Mouse (Mus musculus) forebrain, embryonic 13.5 days (tissue): ENCODE data around the gene B630019K06Rik. TPM values are rescaled to one million over a fixed set of nuclear protein-coding genes. Genes with fewer than 3 reads are reported as not detected.

Experiments used
- ATAC-seq: fragments of 200-750 bp; cut with Nextera tagmentation; 2 replicates; pipeline ENCODE4 v1.8.0; 2017
- H3K27ac ChIP-seq: fragments of 300-500 bp; sonication (generic); 2 replicates; pipeline ENCODE4 v1.5.1; 2015; ENCODE audit warnings: inconsistent platforms, mild to moderate bottlenecking, moderate library complexity
- H3K27me3 ChIP-seq: fragments of 300-500 bp; sonication (generic); 2 replicates; pipeline ENCODE4 v1.6.1; 2015; ENCODE audit warnings: mild to moderate bottlenecking, inconsistent platforms
- H3K36me3 ChIP-seq: fragments of 300-500 bp; sonication (generic); 2 replicates; pipeline ENCODE4 v1.6.1; 2015; ENCODE audit warnings: mild to moderate bottlenecking, inconsistent platforms; ENCODE audit not compliant: poor library complexity, severe bottlenecking
- H3K4me1 ChIP-seq: fragments of 300-500 bp; sonication (generic); 2 replicates; pipeline ENCODE4 v1.6.1; 2015; ENCODE audit warnings: inconsistent platforms
- H3K4me2 ChIP-seq: fragments of 300-500 bp; sonication (generic); 2 replicates; pipeline ENCODE4 v1.6.1; 2015; ENCODE audit warnings: inconsistent platforms, mild to moderate bottlenecking, moderate library complexity
- H3K4me3 ChIP-seq: fragments of 300-500 bp; sonication (generic); 2 replicates; pipeline ENCODE4 v1.5.1; 2015; ENCODE audit warnings: mild to moderate bottlenecking, inconsistent platforms
- H3K9ac ChIP-seq: fragments of 300-500 bp; sonication (generic); 2 replicates; pipeline ENCODE4 v1.6.1; 2015; ENCODE audit warnings: mild to moderate bottlenecking, inconsistent platforms
- H3K9me3 ChIP-seq: fragments of 300-500 bp; sonication (generic); replicated peaks from 2 replicates; pipeline ENCODE4 v1.6.1; 2016; ENCODE audit warnings: inconsistent platforms
- WGBS: fragments of 180-500 bp; shearing (Covaris S2); methylation state at CpG from one replicate; pipeline ENCODE4 v1.1.7; 2015; 5-methylcytosine and 5-hydroxymethylcytosine counted together
- polyA plus RNA-seq: library from polyadenylated mRNA; unstranded; fragments of >200 nt; fragmentation: Nextera tagmentation; extraction: Ambion mirVana; gene quantifications from 2 replicates; pipeline ENCODE4 v1.2.1, GENCODE M21; 2015

Gene B630019K06Rik
- polyA plus RNA-seq, 1 experiment from 2014 or later: 8.0 TPM

DNA sequence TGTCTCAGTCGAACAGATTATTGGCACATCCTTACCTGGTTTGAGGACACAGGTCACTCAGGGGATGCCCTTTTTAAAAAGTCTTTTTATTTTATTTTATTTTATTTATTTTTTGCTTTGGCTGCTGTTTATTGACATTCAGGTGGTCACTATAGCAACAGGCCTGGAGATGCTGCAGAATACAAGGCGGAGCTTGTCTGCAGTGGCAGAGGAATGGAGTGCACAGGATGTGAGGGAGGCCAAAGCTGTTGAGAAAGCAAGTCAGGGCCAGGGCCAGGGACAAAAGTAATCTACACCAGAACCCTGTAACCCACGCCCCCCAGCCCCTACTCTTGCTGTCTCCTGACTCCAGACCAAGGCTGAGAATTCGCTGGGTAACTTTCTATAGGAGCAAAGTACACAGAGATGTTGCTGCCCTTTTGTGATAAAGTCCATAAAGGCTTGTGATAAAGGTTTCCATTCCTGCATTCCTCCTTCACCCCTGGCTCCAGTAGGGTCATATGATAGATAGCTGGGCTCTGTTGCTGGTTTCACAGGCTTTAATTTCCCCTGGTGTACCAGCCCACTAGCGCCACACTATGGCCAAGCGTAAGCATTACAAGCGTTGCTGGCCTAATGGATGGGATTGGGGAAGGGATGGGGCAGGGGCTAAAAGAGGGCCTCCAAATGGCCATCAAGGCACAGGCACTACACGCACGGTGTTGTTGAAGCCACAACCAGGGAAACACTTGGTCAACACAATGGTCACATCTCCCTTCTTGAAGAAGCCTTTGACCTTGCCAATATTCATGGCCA, 29.8 kb downstream of the B630019K06Rik start:
- no peak overlapping the region for H3K4me3 ChIP-seq
- H3K9me3 ChIP-seq: no peaks in the 10 kb centered on the region
- no peaks in the 10 kb centered on the region for H3K36me3 ChIP-seq
- WGBS: 55% methylated on average over 9 of the region's 9 CpGs
- H3K27me3 ChIP-seq: no peaks in the 10 kb centered on the region
- ATAC-seq: no peak
- no peak overlapping the region for H3K9ac ChIP-seq
- H3K4me1 ChIP-seq: no peaks in the 10 kb centered on the region
- no peak overlapping the region for H3K4me2 ChIP-seq
- H3K27ac ChIP-seq: no peak overlapping the region

DNA sequence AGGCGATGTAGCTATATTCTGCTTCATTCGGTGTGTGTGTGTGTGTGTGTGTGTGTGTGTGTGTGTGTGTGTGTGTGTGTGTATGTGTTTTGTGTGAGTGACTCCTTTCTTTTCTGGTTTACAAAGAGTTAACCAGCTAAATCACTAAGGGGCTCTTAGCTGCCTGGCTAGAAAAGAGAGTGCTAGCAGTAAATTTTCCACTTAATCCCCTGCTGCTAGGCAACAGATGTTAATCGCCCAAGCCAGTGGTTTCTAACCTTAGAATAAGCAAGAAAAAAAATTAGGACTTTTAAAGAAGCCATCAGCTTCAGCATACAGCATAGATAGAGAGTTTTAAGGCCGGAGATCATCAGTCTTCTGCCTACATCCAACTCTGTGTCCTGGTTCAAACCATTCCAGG, 35.1 kb downstream of the B630019K06Rik start:
- Histone ChIP-seq H3K36me3 (no peaks in the 10 kb centered on the region), H3K9ac (no peak overlapping the region), H3K9me3 (no peaks in the 10 kb centered on the region), H3K27me3 (no peaks in the 10 kb centered on the region), H3K4me3 (no peak overlapping the region), H3K4me1 (no peaks in the 10 kb centered on the region), H3K4me2 (no peak overlapping the region), H3K27ac (no peak overlapping the region)
- no peak for ATAC-seq
- WGBS: 16% methylated on average over 4 of the region's 4 CpGs

DNA sequence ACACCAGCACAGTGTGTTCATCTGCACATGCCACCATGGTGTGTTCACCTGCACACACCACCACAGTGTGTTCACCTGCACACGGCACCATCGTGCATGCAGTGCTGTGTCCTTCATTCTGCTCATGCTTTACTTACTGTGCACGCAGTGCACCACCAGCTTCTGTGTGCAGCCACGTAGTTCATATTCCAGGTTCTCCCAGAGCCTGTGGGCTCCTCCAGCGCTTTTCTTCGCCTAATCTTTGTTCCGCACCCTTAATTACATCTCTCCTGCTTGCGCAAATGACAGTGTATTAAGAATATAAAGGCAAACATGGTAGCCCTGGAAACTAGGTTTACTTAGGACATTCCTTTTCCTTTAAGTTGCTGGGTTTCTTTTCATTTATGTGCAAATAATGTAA, 51.9 kb downstream of the B630019K06Rik start:
- no peak for ATAC-seq
- Histone ChIP-seq H3K36me3 (no peaks in the 10 kb centered on the region), H3K27ac (no peak overlapping the region), H3K4me3 (no peak overlapping the region), H3K27me3 (no peaks in the 10 kb centered on the region), H3K4me1 (no peaks in the 10 kb centered on the region), H3K9me3 (no peaks in the 10 kb centered on the region), H3K9ac (no peak overlapping the region), H3K4me2 (no peak overlapping the region)
- WGBS: 74% methylated on average over 8 of the region's 8 CpGs

Other genes with a start within 250 kb of the B630019K06Rik start
- gene Ssxb8, start 201.5 kb upstream of the B630019K06Rik start, polyA plus RNA-seq: not detected in 2 replicates
- not detected in 2 replicates for gene Ssx9, start 143.9 kb upstream of the B630019K06Rik start, polyA plus RNA-seq
- gene Ssxb5, start 88.7 kb upstream of the B630019K06Rik start, polyA plus RNA-seq: not detected in 2 replicates
- not detected in 2 replicates for gene Gm6592, start 48.4 kb upstream of the B630019K06Rik start, polyA plus RNA-seq
- gene Gm5751, start 18.1 kb upstream of the B630019K06Rik start, polyA plus RNA-seq: not detected in 2 replicates
- not detected in 2 replicates for gene Fthl17b, start 70.6 kb downstream of the B630019K06Rik start, polyA plus RNA-seq
- gene Fthl17c, start 84.2 kb downstream of the B630019K06Rik start, polyA plus RNA-seq: not detected in 2 replicates
- gene Fthl17d, start 94.4 kb downstream of the B630019K06Rik start, polyA plus RNA-seq: not detected in 2 replicates
- not detected in 2 replicates for gene Fthl17e, start 141.1 kb downstream of the B630019K06Rik start, polyA plus RNA-seq
- gene Fthl17f, start 170.6 kb downstream of the B630019K06Rik start, polyA plus RNA-seq: not detected in 2 replicates
- gene 4930402K13Rik, start 212.2 kb downstream of the B630019K06Rik start, polyA plus RNA-seq: not detected in 2 replicates